Mouse (Mus musculus): ENCODE data around the gene Tpp1. TPM values are rescaled to one million over a fixed set of nuclear protein-coding genes. Genes with fewer than 3 reads are reported as not detected.

Tpp1 gene
- total RNA-seq, 2 experiments from 2014 or later: 41.7 to 52.2 TPM

- DNase-seq (ENCODE audit: low spot score): no peak
Observed at GRCm38 (mm10) chr7:105728701-105729428, 23.2 kb downstream of the Tpp1 start.

GRCm38 (mm10) chr7:105726980-105727325, 25.1 kb downstream of the Tpp1 start:
- DNase-seq (ENCODE audit: low spot score): no peak

- peak; percentile 55 for DNase-seq (ENCODE audit: low spot score)
Observed at GRCm38 (mm10) chr7:105726144-105726979, 25.7 kb downstream of the Tpp1 start.

- DNase-seq (ENCODE audit: low spot score): no peak
Observed at GRCm38 (mm10) chr7:105721916-105722315, 30.1 kb downstream of the Tpp1 start.

GRCm38 (mm10) chr7:105715366-105715765, 36.7 kb downstream of the Tpp1 start:
- no peak for DNase-seq (ENCODE audit: low spot score)

- no peak for DNase-seq (ENCODE audit: low spot score)
Observed at GRCm38 (mm10) chr7:105708733-105709132, 43.3 kb downstream of the Tpp1 start.

- no peak for DNase-seq (ENCODE audit: low spot score)
Observed at GRCm38 (mm10) chr7:105703816-105704215, 48.2 kb downstream of the Tpp1 start.

- DNase-seq (ENCODE audit: low spot score): no peak
Observed at GRCm38 (mm10) chr7:105703184-105703583, 48.9 kb downstream of the Tpp1 start.

Other genes with a start within 250 kb of the Tpp1 start
- gene Smpd1, start 197.9 kb downstream of the Tpp1 start, total RNA-seq (2021): 10 to 100 TPM; 49.7 to 53.4 TPM
- 1 to 10 TPM; 7.4 to 7.5 TPM for gene Apbb1, start 170.6 kb downstream of the Tpp1 start, total RNA-seq (2021)
- gene Hpx, start 152.1 kb downstream of the Tpp1 start, total RNA-seq (2021): 1 to 10 TPM in 1 of 2 experiments, not detected in 1; 1.6 TPM
- 10 to 100 TPM; 12.6 to 13.8 TPM for gene Trim3, start 118.7 kb downstream of the Tpp1 start, total RNA-seq (2021)
- 10 to 100 TPM; 58.3 to 59.7 TPM for gene Timm10b, start 112.2 kb downstream of the Tpp1 start, total RNA-seq (2021)
- 1 to 10 TPM; 5.3 to 7.4 TPM for gene Arfip2, start 111.8 kb downstream of the Tpp1 start, total RNA-seq (2021)
- gene Gm45799, start 111.7 kb downstream of the Tpp1 start, total RNA-seq (2021): under 1 TPM; 0.57 to 0.98 TPM
- under 1 TPM; 0.14 to 0.33 TPM for gene Dnhd1, start 101.4 kb downstream of the Tpp1 start, total RNA-seq (2021)
- 10 to 100 TPM; 38.4 to 44.4 TPM for gene Ilk, start 15.6 kb downstream of the Tpp1 start, total RNA-seq (2021)
- gene Rrp8, start 14.8 kb downstream of the Tpp1 start, total RNA-seq (2021): 10 to 100 TPM in 1 of 2 experiments, 1 to 10 TPM in 1; 10.0 to 10.5 TPM
- 10 to 100 TPM; 89.8 to 98.3 TPM for gene Taf10, start 7.9 kb downstream of the Tpp1 start, total RNA-seq (2021)
- gene Dchs1, start 35.4 kb upstream of the Tpp1 start, total RNA-seq (2021): 1 to 10 TPM; 2.1 to 3.7 TPM
- gene Mrpl17, start 58.9 kb upstream of the Tpp1 start, total RNA-seq (2021): 100 to 1,000 TPM; 103 to 104 TPM
- gene Gm4070, start 201.7 kb upstream of the Tpp1 start, total RNA-seq (2021): 10 to 100 TPM in 1 of 2 experiments, 1 to 10 TPM in 1; 2.8 to 14.5 TPM